Mouse (Mus musculus) limb, embryonic 12.5 days (tissue): ENCODE data around the gene Traf7. TPM values are rescaled to one million over a fixed set of nuclear protein-coding genes. Genes with fewer than 3 reads are reported as not detected.
A peak's percentile ranks its signal among the peaks of the same experiment; 100 is the strongest.

Experiments used
- ATAC-seq: fragments of 200-750 bp; cut with Nextera tagmentation; 2 replicates; pipeline ENCODE4 v1.8.0; 2017; ENCODE audit warnings: low read depth, moderate TSS enrichment; ENCODE audit not compliant: insufficient number of reproducible peaks, insufficient read depth, low FRiP score, low TSS enrichment
- H3K27ac ChIP-seq: fragments of 300-500 bp; sonication (generic); 2 replicates; pipeline ENCODE4 v1.5.1; 2016; ENCODE audit warnings: mild to moderate bottlenecking, moderate library complexity
- H3K27me3 ChIP-seq: fragments of 300-500 bp; sonication (generic); 2 replicates; pipeline ENCODE4 v1.6.1; 2016; ENCODE audit warnings: mild to moderate bottlenecking, moderate library complexity
- H3K36me3 ChIP-seq: fragments of 300-500 bp; sonication (generic); 2 replicates; pipeline ENCODE4 v1.6.1; 2016; ENCODE audit warnings: mild to moderate bottlenecking, moderate library complexity
- H3K4me1 ChIP-seq: fragments of 300-500 bp; sonication (generic); replicated peaks from 2 replicates; pipeline ENCODE4 v1.6.1; 2016
- H3K4me2 ChIP-seq: fragments of 300-500 bp; sonication (generic); 2 replicates; pipeline ENCODE4 v1.6.1; 2016; ENCODE audit warnings: mild to moderate bottlenecking, moderate library complexity
- H3K4me3 ChIP-seq: fragments of 300-500 bp; sonication (generic); replicated peaks from 2 replicates; pipeline ENCODE4 v1.5.1; 2016; ENCODE audit warnings: mild to moderate bottlenecking
- H3K9ac ChIP-seq: fragments of 300-500 bp; sonication (generic); replicated peaks from 2 replicates; pipeline ENCODE4 v1.6.1; 2016; ENCODE audit warnings: mild to moderate bottlenecking, moderate library complexity
- H3K9me3 ChIP-seq: fragments of 300-500 bp; sonication (generic); 2 replicates; pipeline ENCODE4 v1.6.1; 2016; ENCODE audit warnings: mild to moderate bottlenecking, moderate library complexity
- WGBS: fragments of 180-500 bp; shearing (Covaris S2); methylation state at CpG from one replicate; pipeline ENCODE4 v1.1.7; 2016; 5-methylcytosine and 5-hydroxymethylcytosine counted together
- polyA plus RNA-seq: library from polyadenylated mRNA; unstranded; fragments of >200 nt; fragmentation: Nextera tagmentation; extraction: Ambion mirVana; gene quantifications from 2 replicates; pipeline ENCODE4 v1.2.1, GENCODE M21; 2016

Traf7 gene
- polyA plus RNA-seq, 1 experiment from 2014 or later, result 97.4 TPM

DNA sequence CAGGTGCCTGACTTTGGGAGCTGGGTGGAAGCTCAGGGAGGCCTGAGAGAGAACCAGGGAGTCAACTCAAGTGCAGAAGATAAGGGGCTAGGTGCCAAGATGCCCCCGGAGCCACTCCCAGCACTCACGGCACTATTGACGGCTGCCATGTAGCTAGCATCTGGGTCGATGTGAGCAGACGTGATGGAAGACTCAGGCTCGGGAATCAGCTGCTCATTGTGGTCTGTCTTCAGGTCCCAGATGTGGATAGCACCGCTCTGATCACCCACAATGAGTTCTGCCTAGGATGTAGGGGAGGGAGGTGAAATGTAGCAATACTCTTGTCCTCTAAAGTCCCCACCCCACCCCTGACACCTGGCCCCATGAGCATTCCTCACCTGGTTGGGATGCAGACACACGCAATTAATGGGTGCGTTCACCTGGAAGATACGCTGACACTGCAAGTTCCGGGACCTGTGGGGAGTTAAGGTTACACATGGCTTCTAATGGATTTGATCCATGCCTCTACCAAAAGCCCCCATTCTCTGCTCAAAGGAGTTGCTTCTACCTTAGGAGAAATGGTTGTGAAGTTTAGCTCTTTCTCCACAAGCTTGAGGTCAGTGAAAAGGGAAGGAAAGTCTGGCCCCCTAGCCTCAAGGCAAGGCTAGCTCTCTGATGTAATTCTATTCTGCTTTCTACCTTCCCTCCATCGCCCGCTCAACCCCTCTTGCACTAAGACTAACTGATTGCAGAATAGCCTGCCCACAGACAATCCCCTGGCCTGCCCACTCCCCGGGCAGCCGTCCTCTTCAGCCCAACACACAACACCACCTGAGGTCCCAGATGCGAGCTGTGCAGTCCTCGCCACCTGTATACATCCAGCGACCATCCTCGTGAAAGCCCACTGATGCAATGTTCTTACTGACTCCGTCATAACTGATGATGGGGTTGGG is 50.4 kb downstream of the Traf7 start:
- no peak for ATAC-seq
- H3K4me2 ChIP-seq, result peak overlapping the region; percentile 69
- H3K9me3 ChIP-seq, result no peaks in the 10 kb centered on the region
- peaks cover 55% of the 10 kb centered on the region for H3K36me3 ChIP-seq
- 92% methylated on average over 20 of the region's 20 CpGs for WGBS
- no peak overlapping the region; the same call in 1 of the 2 replicates for H3K4me3 ChIP-seq
- peaks cover 30% of the 10 kb centered on the region for H3K4me1 ChIP-seq
- no peak overlapping the region for H3K27ac ChIP-seq
- H3K27me3 ChIP-seq, result no peaks in the 10 kb centered on the region
- H3K9ac ChIP-seq, result peak overlapping the region; percentile 78

DNA sequence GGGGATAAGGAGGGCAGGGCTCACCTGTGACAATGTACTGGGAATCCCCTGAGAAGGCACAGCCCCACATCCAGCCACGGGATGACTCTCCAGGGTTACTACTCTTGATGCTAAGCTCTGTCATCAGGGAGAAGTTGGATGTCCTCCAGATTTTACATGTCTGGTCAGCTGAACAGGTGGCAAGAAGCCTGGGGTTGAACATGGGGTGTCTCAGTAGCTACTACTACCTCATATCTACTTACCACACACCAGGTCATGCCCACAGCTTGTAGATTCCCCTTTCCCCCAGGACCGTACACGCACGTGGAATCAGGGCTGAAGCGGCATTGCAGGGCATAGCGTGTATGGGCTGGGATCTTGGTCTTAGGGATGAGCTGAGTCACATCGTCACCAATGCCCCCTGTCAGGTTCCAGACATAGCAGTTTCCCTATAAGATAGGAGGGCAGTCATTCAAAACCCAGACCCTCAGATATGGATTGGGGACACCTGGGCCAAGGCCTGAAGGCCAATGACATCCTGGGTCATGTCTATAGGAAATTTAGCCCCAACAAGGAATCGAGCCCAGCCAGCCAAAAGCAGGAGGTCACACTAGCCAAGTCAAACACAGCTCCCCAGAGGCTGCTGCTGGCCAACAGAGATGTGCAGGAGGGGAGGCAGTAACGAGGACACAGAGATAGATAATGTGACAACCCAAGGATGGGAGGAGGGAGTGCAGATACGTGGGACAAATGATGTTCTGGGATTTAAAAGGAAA is 51.5 kb downstream of the Traf7 start:
- peaks cover 57% of the 10 kb centered on the region for H3K36me3 ChIP-seq
- no peaks in the 10 kb centered on the region for H3K27me3 ChIP-seq
- H3K9ac ChIP-seq, result no peak overlapping the region
- H3K4me1 ChIP-seq, result peaks cover 41% of the 10 kb centered on the region
- WGBS, result 95% methylated on average over 10 of the region's 10 CpGs
- H3K9me3 ChIP-seq, result no peaks in the 10 kb centered on the region
- no peak overlapping the region for H3K4me2 ChIP-seq
- H3K27ac ChIP-seq, result no peak overlapping the region
- no peak for ATAC-seq
- H3K4me3 ChIP-seq, result no peak overlapping the region

DNA sequence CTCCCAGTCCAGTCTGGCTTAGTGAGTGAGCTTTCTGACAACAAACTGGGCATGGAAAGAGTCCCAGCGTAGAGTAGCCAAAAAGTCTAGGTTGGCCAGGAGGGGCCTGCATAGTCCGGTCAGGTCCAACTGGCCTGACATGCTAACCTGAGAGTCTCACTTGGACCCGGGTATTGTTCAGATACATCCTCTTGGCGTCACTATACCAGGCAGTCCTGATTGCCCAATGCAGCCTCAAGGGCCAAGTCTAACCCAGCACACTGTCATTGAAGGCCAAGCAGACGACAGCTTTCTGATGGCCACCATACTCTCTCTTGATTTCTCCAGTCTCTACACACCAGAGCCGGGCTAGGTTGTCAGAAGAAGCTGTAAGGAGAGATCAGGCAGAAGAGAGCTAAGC is 52.2 kb downstream of the Traf7 start:
- H3K4me1 ChIP-seq, result peaks cover 47% of the 10 kb centered on the region
- no peak for ATAC-seq
- peaks cover 57% of the 10 kb centered on the region for H3K36me3 ChIP-seq
- 93% methylated on average over 6 of the region's 6 CpGs for WGBS
- no peak overlapping the region for H3K27ac ChIP-seq
- H3K4me3 ChIP-seq, result no peak overlapping the region
- no peak overlapping the region for H3K4me2 ChIP-seq
- no peaks in the 10 kb centered on the region for H3K27me3 ChIP-seq
- no peaks in the 10 kb centered on the region for H3K9me3 ChIP-seq
- no peak overlapping the region for H3K9ac ChIP-seq

GRCm38 (mm10) chr17:24474557-24474956 is 53.2 kb downstream of the Traf7 start:
- WGBS, result 76% methylated on average over 5 of the region's 5 CpGs
- H3K4me3 ChIP-seq, result no peak overlapping the region
- no peak overlapping the region; the same call in 1 of the 2 replicates for H3K9ac ChIP-seq
- ATAC-seq, result no peak
- H3K27ac ChIP-seq, result peak overlapping the region; percentile 66
- H3K4me2 ChIP-seq, result no peak overlapping the region
- no peaks in the 10 kb centered on the region for H3K9me3 ChIP-seq
- no peaks in the 10 kb centered on the region for H3K27me3 ChIP-seq
- H3K4me1 ChIP-seq, result peaks cover 43% of the 10 kb centered on the region
- peaks cover 57% of the 10 kb centered on the region for H3K36me3 ChIP-seq

DNA sequence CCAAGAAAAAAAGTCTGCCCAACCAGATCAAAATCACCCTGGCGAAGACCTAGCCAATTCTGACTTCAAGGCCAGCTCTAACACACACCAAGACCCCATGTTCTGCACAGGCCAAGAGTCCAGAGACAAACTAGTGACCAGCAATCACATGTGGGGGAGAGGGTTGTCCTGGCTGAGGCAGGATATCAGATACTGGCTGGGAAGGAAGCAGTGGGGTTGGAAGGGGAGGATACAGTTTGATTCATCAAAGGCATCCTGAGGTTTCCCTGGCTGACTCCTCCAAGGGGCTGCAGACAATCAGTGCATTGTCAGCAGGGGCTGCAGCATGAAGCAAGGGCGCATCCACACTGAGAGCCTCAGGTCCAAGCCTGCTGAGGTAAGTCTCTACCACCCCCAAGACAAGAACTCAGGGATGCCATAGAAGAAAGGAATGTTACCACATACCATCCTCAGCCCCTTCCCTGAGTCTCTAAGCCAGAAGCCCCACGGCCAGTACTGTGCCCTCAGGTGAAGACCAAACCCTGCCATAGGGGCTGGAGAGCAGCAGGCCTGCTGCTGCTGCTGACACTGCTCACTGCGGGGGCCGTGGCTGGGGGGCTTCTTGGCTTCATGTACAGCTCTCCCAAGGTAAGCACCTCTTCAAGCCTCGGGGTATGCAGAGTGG is 54.0 kb downstream of the Traf7 start, which contains the start of gene Bricd5:
Gene Bricd5 (plus strand): TSS at position 273 of the 664 bp plus-strand sequence.
- H3K9me3 ChIP-seq, result no peaks in the 10 kb centered on the region
- H3K36me3 ChIP-seq, result peaks cover 57% of the 10 kb centered on the region
- H3K27me3 ChIP-seq, result no peaks in the 10 kb centered on the region
- no peak within 1 kb of the TSS for H3K4me3 ChIP-seq
- WGBS, result 78% methylated on average over 6 of the region's 6 CpGs
- peaks cover 43% of the 10 kb centered on the region for H3K4me1 ChIP-seq
- no peak for ATAC-seq
- H3K4me2 ChIP-seq, result peak within 1 kb of the TSS; percentile 98; the same call in 1 of the 2 replicates
- H3K27ac ChIP-seq, result peak within 1 kb of the TSS; percentile 66
- H3K9ac ChIP-seq, result no peak within 1 kb of the TSS; the same call in 1 of the 2 replicates

DNA sequence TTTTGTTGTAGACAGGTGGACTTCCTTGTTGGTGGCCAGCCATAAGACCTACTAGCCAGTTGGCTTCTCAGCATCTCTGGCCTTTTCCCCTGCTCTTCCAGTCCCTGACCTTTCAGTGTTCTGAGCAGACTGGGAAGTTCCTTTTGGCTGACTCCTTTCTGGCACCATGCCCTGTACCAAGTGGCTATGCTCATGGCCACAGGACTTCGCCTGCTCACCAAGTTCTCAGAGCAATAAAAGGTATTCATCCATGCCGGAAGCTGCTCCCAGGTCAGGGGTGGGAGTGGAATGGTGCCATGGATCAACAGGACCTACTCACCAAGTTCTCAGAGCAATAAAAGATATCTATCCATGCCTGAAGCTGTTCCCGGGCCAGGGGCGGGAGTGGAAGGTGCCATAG is 55.2 kb downstream of the Traf7 start:
- Histone ChIP-seq H3K4me2 (peak overlapping the region; percentile 98), H3K27me3 (no peaks in the 10 kb centered on the region), H3K27ac (peak overlapping the region; percentile 35; the same call in 1 of the 2 replicates), H3K9ac (no peak overlapping the region), H3K36me3 (peaks cover 52% of the 10 kb centered on the region), H3K9me3 (no peaks in the 10 kb centered on the region), H3K4me3 (peak overlapping the region; percentile 87; the same call in 1 of the 2 replicates), H3K4me1 (peaks cover 35% of the 10 kb centered on the region)
- ATAC-seq, result no peak
- 83% methylated on average over 4 of the region's 4 CpGs for WGBS

DNA sequence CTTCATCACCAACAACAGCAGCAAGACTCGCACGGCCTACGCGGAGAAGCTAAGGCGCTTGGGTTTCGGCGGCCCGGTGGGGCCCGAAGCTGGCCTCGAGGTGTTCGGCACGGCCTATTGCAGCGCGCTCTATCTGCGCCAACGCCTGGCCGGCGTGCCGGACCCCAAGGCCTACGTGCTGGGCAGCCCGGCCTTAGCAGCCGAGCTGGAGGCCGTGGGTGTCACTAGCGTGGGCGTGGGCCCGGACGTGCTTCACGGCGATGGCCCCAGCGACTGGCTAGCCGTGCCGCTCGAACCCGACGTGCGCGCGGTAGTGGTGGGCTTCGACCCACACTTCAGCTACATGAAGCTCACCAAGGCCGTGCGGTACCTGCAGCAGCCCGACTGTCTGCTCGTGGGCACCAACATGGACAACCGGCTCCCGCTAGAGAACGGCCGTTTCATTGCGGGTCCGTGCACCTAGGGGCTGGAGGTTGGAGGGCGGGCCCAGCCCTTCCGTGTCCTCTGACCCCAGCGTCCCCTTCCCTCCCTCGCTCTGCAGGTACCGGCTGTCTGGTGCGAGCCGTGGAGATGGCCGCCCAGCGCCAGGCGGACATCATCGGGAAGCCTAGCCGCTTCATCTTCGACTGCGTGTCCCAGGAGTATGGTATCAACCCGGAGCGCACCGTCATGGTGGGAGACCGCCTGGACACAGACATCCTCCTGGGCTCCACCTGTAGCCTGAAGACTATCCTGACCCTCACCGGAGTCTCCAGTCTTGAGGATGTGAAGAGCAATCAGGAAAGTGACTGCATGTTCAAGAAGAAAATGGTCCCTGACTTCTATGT is 56.8 kb downstream of the Traf7 start:
- H3K4me2 ChIP-seq, result peak overlapping the region; percentile 98
- WGBS, result 1% methylated on average over 68 of the region's 68 CpGs

DNA sequence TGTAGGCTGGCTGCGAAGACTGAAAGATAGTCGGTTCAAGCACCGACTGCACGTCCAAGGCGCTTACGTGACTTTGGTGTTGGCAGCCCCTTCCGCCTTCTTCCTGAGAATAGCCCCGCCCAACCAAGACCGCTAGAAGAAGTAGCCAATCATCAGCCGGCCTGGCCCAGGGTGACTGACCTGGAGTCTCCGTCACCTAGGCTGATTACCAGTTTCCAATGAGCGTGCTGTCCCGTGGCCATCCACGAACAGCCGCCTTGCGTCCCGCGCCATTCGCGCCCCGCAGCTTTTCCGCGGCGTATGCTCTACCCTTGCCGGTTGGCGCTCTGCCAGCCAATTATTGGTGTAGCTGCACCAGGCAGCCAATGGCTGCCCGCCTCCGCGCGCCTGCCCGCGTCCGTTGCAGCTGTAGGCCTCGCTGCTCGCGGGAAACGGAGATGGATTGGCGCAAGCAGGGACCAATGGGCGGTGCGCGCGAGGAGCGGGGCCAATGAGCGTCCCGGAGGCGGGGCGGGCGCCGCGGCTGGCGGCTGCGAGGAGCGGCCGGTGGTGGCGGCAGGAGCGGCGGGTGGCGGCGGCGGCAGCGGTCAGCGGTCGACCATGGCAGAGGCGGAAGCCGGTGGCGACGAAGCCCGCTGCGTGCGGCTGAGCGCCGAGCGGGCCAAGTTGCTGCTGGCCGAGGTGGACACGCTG is 57.7 kb downstream of the Traf7 start, which contains the start of the genes E4f1 and Pgp:
Gene E4f1 (minus strand): TSS at position 404 of the 693 bp plus-strand sequence.
Gene Pgp (plus strand): TSS at position 483 of the 693 bp plus-strand sequence.
- H3K9ac ChIP-seq, result peak within 1 kb of the TSS; percentile 87
- H3K4me2 ChIP-seq, result peak within 1 kb of the TSS; percentile 98
- H3K9me3 ChIP-seq, result no peaks in the 10 kb centered on the region
- no peaks in the 10 kb centered on the region for H3K27me3 ChIP-seq
- under 1% methylated on average over 57 of the region's 75 CpGs for WGBS
- H3K27ac ChIP-seq, result peak within 1 kb of the TSS; percentile 78
- H3K4me3 ChIP-seq, result peak within 1 kb of the TSS; percentile 87
- H3K36me3 ChIP-seq, result peaks cover 27% of the 10 kb centered on the region
- peaks cover 35% of the 10 kb centered on the region for H3K4me1 ChIP-seq
- peak; percentile 97 for ATAC-seq

More for the DNA sequence above, 56.8 kb downstream of the Traf7 start:
- Histone ChIP-seq H3K4me3 (peak overlapping the region; percentile 87), H3K9ac (peak overlapping the region; percentile 87), H3K36me3 (peaks cover 36% of the 10 kb centered on the region), H3K27ac (peak overlapping the region; percentile 78), H3K27me3 (no peaks in the 10 kb centered on the region), H3K4me1 (peaks cover 35% of the 10 kb centered on the region), H3K9me3 (no peaks in the 10 kb centered on the region)
- no peak for ATAC-seq

DNA sequence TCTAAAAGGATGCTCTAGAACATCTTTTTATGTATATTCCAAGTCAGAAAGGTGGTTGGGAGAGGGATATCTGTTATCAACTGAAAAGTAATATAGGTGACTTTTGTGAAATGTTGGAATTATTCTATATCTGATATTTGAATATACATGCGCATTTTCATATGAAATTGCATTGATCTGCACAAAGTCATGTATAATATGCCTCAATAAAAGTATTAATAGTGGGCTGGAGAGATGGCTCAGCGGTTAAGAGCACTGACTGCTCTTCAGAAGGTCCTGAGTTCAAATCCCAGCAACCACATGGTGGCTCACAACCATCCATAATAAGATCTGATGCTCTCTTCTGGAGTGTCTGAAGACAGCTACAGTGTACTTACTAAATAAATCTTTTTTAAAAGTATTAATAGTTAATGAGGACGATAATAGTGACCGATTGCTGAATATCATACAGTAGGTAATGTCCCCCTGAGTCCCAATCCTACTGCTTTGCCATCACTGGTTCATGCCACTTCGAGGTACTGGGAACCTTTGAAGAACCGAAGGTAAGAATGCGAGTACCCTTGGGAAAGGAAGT is 58.3 kb downstream of the Traf7 start:
- Histone ChIP-seq H3K9ac (peak overlapping the region; percentile 87), H3K27ac (peak overlapping the region; percentile 78), H3K4me3 (peak overlapping the region; percentile 87), H3K9me3 (no peaks in the 10 kb centered on the region), H3K4me2 (peak overlapping the region; percentile 98), H3K4me1 (peaks cover 32% of the 10 kb centered on the region), H3K36me3 (peaks cover 21% of the 10 kb centered on the region), H3K27me3 (no peaks in the 10 kb centered on the region)
- no peak for ATAC-seq
- 18% methylated on average over 7 of the region's 7 CpGs for WGBS
